Mouse (Mus musculus) hindbrain, postnatal 0 days (tissue): ENCODE measurements around the gene Olfr564. TPM values are rescaled to one million over a fixed set of nuclear protein-coding genes. Genes with fewer than 3 reads are reported as not detected.

Source experiments
- ATAC-seq: fragments of 200-750 bp; cut with Nextera tagmentation; 2 replicates; pipeline ENCODE4 v1.8.0; 2017; ENCODE audit warnings: mild to moderate bottlenecking, moderate TSS enrichment, moderate library complexity
- DNase-seq: peaks from one replicate; pipeline ENCODE4 v3.0.0-alpha.2; 2015; ENCODE audit warnings: low spot score
- H3K27ac ChIP-seq: fragments of 300-500 bp; sonication (generic); 2 replicates; pipeline ENCODE4 v1.5.1; 2014; ENCODE audit warnings: mild to moderate bottlenecking
- H3K27me3 ChIP-seq: fragments of 300-500 bp; sonication (generic); 2 replicates; pipeline ENCODE4 v1.6.1; 2014; ENCODE audit warnings: low read length, mixed read lengths; ENCODE audit not compliant: insufficient read depth
- H3K36me3 ChIP-seq: fragments of 300-500 bp; sonication (generic); 2 replicates; pipeline ENCODE4 v1.6.1; 2014; ENCODE audit warnings: low read length, mixed read lengths; ENCODE audit not compliant: insufficient read depth
- H3K4me1 ChIP-seq: fragments of 300-500 bp; sonication (generic); 2 replicates; pipeline ENCODE4 v1.6.1; 2014; ENCODE audit warnings: antibody characterized with exemption, low read length, mixed read lengths; ENCODE audit not compliant: insufficient read depth
- H3K4me2 ChIP-seq: fragments of 300-500 bp; sonication (generic); 2 replicates; pipeline ENCODE4 v1.6.1; 2014; ENCODE audit warnings: low read depth, mild to moderate bottlenecking, low read length, moderate library complexity, mixed read lengths
- H3K4me3 ChIP-seq: fragments of 300-500 bp; sonication (generic); 2 replicates; pipeline ENCODE4 v1.5.1; 2014; ENCODE audit warnings: low read length
- H3K9ac ChIP-seq: fragments of 300-500 bp; sonication (generic); replicated peaks from 2 replicates; pipeline ENCODE4 v1.6.1; 2014; ENCODE audit warnings: mild to moderate bottlenecking, low read length, moderate library complexity, mixed read lengths
- H3K9me3 ChIP-seq: fragments of 300-500 bp; sonication (generic); 2 replicates; pipeline ENCODE4 v1.6.1; 2016; ENCODE audit warnings: low read length, mixed read lengths
- CTCF ChIP-seq: IDR thresholded peaks from 2 replicates; pipeline ENCODE4 v1.5.1; 2016; ENCODE audit warnings: antibody characterized with exemption, control low read depth, low read depth
- WGBS: fragments of 180-500 bp; shearing (Covaris S2); extraction: QIAGEN DNeasy Blood & Tissue Kit; methylation state at CpG from one replicate; pipeline ENCODE4 v1.1.7; 2014; 5-methylcytosine and 5-hydroxymethylcytosine counted together
- polyA plus RNA-seq: library from polyadenylated mRNA; unstranded; fragments of >200 nt; fragmentation: Nextera tagmentation; extraction: Ambion mirVana; gene quantifications from 2 replicates; pipeline ENCODE4 v1.2.1, GENCODE M21; 2015
- total RNA-seq: library from RNA; depleted of rRNA; stranded (reverse); fragments of >200 nt; gene quantifications from 2 replicates; pipeline ENCODE4 v1.2.3, GENCODE M21; 2014; rRNA removed

The Olfr564 gene
- total RNA-seq (not detected in 2 replicates), polyA plus RNA-seq (not detected in 2 replicates)

DNA sequence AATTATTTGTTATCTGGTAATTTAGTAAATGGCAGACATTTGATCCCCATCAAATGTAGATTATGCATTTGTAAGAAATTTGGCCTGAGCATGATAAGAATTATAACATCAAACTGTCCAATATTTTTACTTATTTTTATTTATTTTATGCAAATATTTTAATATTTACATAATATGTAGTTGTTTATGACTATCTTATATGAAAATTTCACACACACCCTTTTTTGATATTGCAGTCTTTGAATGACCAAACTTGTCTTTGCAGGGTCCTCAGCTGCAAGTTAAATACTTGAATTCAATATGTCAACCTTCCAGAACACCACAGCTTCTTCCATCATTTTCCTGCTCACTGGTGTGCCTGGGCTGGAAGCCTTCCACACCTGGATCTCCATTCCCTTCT is at the start of gene Olfr564:
Gene Olfr564, plus strand, starts transcription at position 301 of the 400 bp plus-strand sequence.
- Histone ChIP-seq H3K4me2 (no peak within 1 kb of the TSS), H3K4me1 (no peaks in the 10 kb centered on the region), H3K27ac (no peak within 1 kb of the TSS), H3K36me3 (no peaks in the 10 kb centered on the region), H3K9ac (no peak within 1 kb of the TSS), H3K9me3 (no peaks in the 10 kb centered on the region), H3K27me3 (no peaks in the 10 kb centered on the region), H3K4me3 (no peak within 1 kb of the TSS)
- DNase-seq = no peak
- TF ChIP-seq CTCF = no peak
- ATAC-seq = no peak

DNA sequence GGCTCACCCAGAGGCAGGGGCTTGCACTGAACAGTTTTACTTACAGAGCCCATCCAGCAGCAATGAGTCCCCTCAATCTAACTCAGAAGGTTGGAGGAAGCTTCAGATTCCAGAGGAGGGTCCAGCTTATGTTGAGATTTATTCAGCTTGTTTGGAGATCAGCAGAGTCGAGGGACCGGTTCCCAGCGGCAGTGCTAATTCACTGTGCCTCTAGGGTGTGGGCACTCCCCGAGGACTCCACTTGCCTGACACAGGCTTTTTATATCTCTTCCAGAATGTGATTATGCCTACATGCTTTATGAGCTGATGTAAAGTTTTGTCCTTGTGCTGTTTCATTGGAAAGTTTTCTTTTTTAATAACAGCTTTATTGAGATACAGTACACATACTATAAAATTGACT is 44.0 kb upstream of the Olfr564 start, which contains the start of the genes Olfr560 and Olfr78:
Gene Olfr560, minus strand, starts transcription at position 101 of the 400 bp plus-strand sequence.
Gene Olfr78, minus strand, starts transcription at position 206 of the 400 bp plus-strand sequence.
- no peaks in the 10 kb centered on the region for H3K4me1 ChIP-seq
- no peak for ATAC-seq
- H3K4me3 ChIP-seq = no peak within 1 kb of the TSS
- 78% methylated on average over 4 of the region's 4 CpGs for WGBS
- H3K27me3 ChIP-seq = no peaks in the 10 kb centered on the region
- no peak within 1 kb of the TSS for H3K4me2 ChIP-seq
- no peak for TF ChIP-seq CTCF
- no peak for DNase-seq
- H3K9ac ChIP-seq = no peak within 1 kb of the TSS
- H3K9me3 ChIP-seq = no peaks in the 10 kb centered on the region
- H3K27ac ChIP-seq = no peak within 1 kb of the TSS
- H3K36me3 ChIP-seq = no peaks in the 10 kb centered on the region

DNA sequence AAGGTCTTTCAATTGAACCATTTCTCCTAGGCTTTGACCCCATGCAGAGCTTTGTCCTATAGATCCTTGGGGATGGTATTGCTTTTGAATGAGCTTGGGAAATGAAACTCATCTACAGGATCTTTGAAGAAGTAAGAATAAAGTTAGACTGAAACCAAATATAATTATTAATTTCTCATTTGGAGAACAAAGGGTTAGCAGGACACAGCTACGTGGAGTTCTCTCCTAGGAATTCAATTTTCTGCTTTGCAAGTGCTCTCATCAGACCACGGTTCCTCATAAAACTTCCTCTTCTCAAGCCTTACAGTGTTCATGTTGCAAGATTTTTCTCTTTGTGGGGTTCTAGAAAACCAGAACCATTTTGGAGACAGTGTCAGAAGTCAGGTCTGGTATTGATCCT is 32.4 kb upstream of the Olfr564 start, which contains the start of gene Olfr561:
Gene Olfr561, plus strand, starts transcription at position 301 of the 400 bp plus-strand sequence.
- Histone ChIP-seq H3K36me3 (no peaks in the 10 kb centered on the region), H3K9me3 (no peaks in the 10 kb centered on the region), H3K27me3 (no peaks in the 10 kb centered on the region), H3K4me1 (no peaks in the 10 kb centered on the region), H3K27ac (no peak within 1 kb of the TSS), H3K9ac (no peak within 1 kb of the TSS), H3K4me3 (no peak within 1 kb of the TSS), H3K4me2 (no peak within 1 kb of the TSS)
- DNase-seq (no peak), ATAC-seq (no peak)
- TF ChIP-seq CTCF = no peak
- WGBS = 67% methylated on average over 2 of the region's 2 CpGs

Other genes with a start within 250 kb of the Olfr564 start
- 1.4 TPM in 2 replicates for gene Trim21, start 238.0 kb upstream of the Olfr564 start, total RNA-seq
- 0.29 and 0.54 TPM in 2 replicates for gene Trim21, start 238.0 kb upstream of the Olfr564 start, polyA plus RNA-seq
- not detected in 2 replicates for gene Olfr550, start 232.0 kb upstream of the Olfr564 start, total RNA-seq
- not detected in 2 replicates for gene Olfr550, start 232.0 kb upstream of the Olfr564 start, polyA plus RNA-seq
- not detected in 2 replicates for gene Olfr551, start 211.6 kb upstream of the Olfr564 start, total RNA-seq
- gene Olfr551, start 211.6 kb upstream of the Olfr564 start, polyA plus RNA-seq = not detected in 2 replicates
- gene Olfr552, start 205.7 kb upstream of the Olfr564 start, total RNA-seq = not detected in 2 replicates
- gene Olfr552, start 205.7 kb upstream of the Olfr564 start, polyA plus RNA-seq = not detected in 2 replicates
- not detected in 2 replicates for gene Olfr553, start 185.3 kb upstream of the Olfr564 start, total RNA-seq
- gene Olfr553, start 185.3 kb upstream of the Olfr564 start, polyA plus RNA-seq = not detected in 2 replicates
- not detected in 2 replicates for gene Olfr554, start 165.0 kb upstream of the Olfr564 start, total RNA-seq
- not detected in 2 replicates for gene Olfr554, start 165.0 kb upstream of the Olfr564 start, polyA plus RNA-seq
- not detected in 2 replicates for gene Olfr555, start 144.7 kb upstream of the Olfr564 start, total RNA-seq
- not detected in 2 replicates for gene Olfr555, start 144.7 kb upstream of the Olfr564 start, polyA plus RNA-seq
- not detected in 2 replicates for gene Olfr556, start 138.6 kb upstream of the Olfr564 start, total RNA-seq
- gene Olfr556, start 138.6 kb upstream of the Olfr564 start, polyA plus RNA-seq = not detected in 2 replicates
- gene Trim68, start 116.2 kb upstream of the Olfr564 start, total RNA-seq = 2.2 TPM in 2 replicates
- 5.3 and 6.5 TPM in 2 replicates for gene Trim68, start 116.2 kb upstream of the Olfr564 start, polyA plus RNA-seq
- gene Olfr557, start 107.6 kb upstream of the Olfr564 start, total RNA-seq = not detected in 2 replicates
- gene Olfr557, start 107.6 kb upstream of the Olfr564 start, polyA plus RNA-seq = not detected in 2 replicates
- 0.11 TPM in 1 of 2 replicates, not detected in the other for gene Olfr558, start 101.3 kb upstream of the Olfr564 start, total RNA-seq
- 0.23 TPM in 1 of 2 replicates, not detected in the other for gene Olfr558, start 101.3 kb upstream of the Olfr564 start, polyA plus RNA-seq
- gene Olfr33, start 84.4 kb upstream of the Olfr564 start, total RNA-seq = not detected in 2 replicates
- not detected in 2 replicates for gene Olfr33, start 84.4 kb upstream of the Olfr564 start, polyA plus RNA-seq
- not detected in 2 replicates for gene Olfr559, start 76.0 kb upstream of the Olfr564 start, total RNA-seq
- not detected in 2 replicates for gene Olfr559, start 76.0 kb upstream of the Olfr564 start, polyA plus RNA-seq
- gene Olfr560, start 44.1 kb upstream of the Olfr564 start, total RNA-seq = not detected in 2 replicates
- not detected in 2 replicates for gene Olfr560, start 44.1 kb upstream of the Olfr564 start, polyA plus RNA-seq
- gene Olfr78, start 44.0 kb upstream of the Olfr564 start, total RNA-seq = 0.78 TPM in 1 of 2 replicates, not detected in the other
- gene Olfr78, start 44.0 kb upstream of the Olfr564 start, polyA plus RNA-seq = 0.10 and 0.15 TPM in 2 replicates
- not detected in 2 replicates for gene Olfr561, start 32.3 kb upstream of the Olfr564 start, total RNA-seq
- not detected in 2 replicates for gene Olfr561, start 32.3 kb upstream of the Olfr564 start, polyA plus RNA-seq
- gene Olfr566, start 55.3 kb downstream of the Olfr564 start, total RNA-seq = not detected in 2 replicates
- gene Olfr566, start 55.3 kb downstream of the Olfr564 start, polyA plus RNA-seq = not detected in 2 replicates
- not detected in 2 replicates for gene Olfr568, start 73.6 kb downstream of the Olfr564 start, total RNA-seq
- not detected in 2 replicates for gene Olfr568, start 73.6 kb downstream of the Olfr564 start, polyA plus RNA-seq
- not detected in 2 replicates for gene Olfr569, start 87.4 kb downstream of the Olfr564 start, total RNA-seq
- not detected in 2 replicates for gene Olfr569, start 87.4 kb downstream of the Olfr564 start, polyA plus RNA-seq
- not detected in 2 replicates for gene Olfr570, start 91.1 kb downstream of the Olfr564 start, total RNA-seq
- gene Olfr570, start 91.1 kb downstream of the Olfr564 start, polyA plus RNA-seq = not detected in 2 replicates
- not detected in 2 replicates for gene Olfr571, start 114.1 kb downstream of the Olfr564 start, total RNA-seq
- not detected in 2 replicates for gene Olfr571, start 114.1 kb downstream of the Olfr564 start, polyA plus RNA-seq
- not detected in 2 replicates for gene Olfr572, start 120.9 kb downstream of the Olfr564 start, total RNA-seq
- gene Olfr572, start 120.9 kb downstream of the Olfr564 start, polyA plus RNA-seq = not detected in 2 replicates
- gene Olfr573-ps1, start 139.1 kb downstream of the Olfr564 start, total RNA-seq = not detected in 2 replicates
- not detected in 2 replicates for gene Olfr573-ps1, start 139.1 kb downstream of the Olfr564 start, polyA plus RNA-seq
- not detected in 2 replicates for gene Olfr574, start 145.0 kb downstream of the Olfr564 start, total RNA-seq
- not detected in 2 replicates for gene Olfr574, start 145.0 kb downstream of the Olfr564 start, polyA plus RNA-seq
- not detected in 2 replicates for gene Olfr575, start 155.3 kb downstream of the Olfr564 start, total RNA-seq
- not detected in 2 replicates for gene Olfr575, start 155.3 kb downstream of the Olfr564 start, polyA plus RNA-seq
- not detected in 2 replicates for gene Olfr576, start 159.2 kb downstream of the Olfr564 start, total RNA-seq
- gene Olfr576, start 159.2 kb downstream of the Olfr564 start, polyA plus RNA-seq = not detected in 2 replicates
- gene Olfr577, start 172.5 kb downstream of the Olfr564 start, total RNA-seq = not detected in 2 replicates
- not detected in 2 replicates for gene Olfr577, start 172.5 kb downstream of the Olfr564 start, polyA plus RNA-seq
- not detected in 2 replicates for gene Olfr578, start 185.8 kb downstream of the Olfr564 start, total RNA-seq
- gene Olfr578, start 185.8 kb downstream of the Olfr564 start, polyA plus RNA-seq = not detected in 2 replicates
- gene Olfr582, start 234.5 kb downstream of the Olfr564 start, total RNA-seq = not detected in 2 replicates
- gene Olfr582, start 234.5 kb downstream of the Olfr564 start, polyA plus RNA-seq = not detected in 2 replicates
- gene Olfr583, start 247.8 kb downstream of the Olfr564 start, total RNA-seq = not detected in 2 replicates
- not detected in 2 replicates for gene Olfr583, start 247.8 kb downstream of the Olfr564 start, polyA plus RNA-seq